Mouse (Mus musculus): ENCODE results near the gene I830077J02Rik.

I830077J02Rik gene

DNA sequence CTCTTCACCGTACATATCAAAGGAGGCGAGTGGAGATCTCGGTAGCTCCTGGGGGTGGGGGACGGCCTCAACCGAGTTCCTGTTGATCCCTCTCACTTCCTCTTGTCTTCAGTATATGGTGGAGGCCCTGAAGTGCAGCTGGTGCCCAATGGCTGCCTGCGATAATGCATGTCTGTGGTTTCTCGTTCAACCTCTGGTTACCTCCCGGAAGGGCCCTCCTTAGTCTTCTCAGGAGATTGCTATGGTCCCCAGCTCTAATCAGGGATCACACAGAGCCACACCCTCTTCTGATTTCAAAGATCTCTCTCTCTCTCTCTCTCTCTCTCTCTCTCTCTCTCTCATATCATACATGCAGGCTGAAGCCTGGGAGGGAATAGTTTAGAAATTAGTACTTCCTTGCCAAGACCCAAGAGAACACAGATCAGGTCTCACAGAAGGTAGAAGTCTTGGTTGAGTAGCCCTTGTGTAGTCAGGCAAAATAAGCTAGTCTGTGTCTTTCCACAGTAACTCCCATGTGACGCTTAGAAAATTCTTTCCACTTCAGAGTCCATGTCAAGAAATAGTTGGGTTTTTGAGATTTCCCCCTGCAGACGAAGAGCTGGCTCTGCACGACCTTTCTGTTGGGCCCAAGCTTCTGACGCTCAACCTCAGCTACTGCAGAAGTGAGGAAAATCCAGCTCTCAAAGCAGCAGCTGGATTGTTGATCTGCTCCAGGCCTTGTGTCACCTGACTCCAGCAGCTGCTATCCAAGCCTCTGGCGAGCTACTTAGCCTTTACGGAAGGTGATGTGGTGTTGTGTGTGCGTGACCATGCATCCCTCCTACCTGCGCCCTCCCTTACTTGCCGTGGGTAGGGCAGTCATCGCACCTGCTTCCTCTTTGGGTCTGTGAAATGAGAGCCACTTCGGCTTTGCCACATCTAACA, 39.6 kb downstream of the I830077J02Rik start:
- DNase-seq, result no peak

DNA sequence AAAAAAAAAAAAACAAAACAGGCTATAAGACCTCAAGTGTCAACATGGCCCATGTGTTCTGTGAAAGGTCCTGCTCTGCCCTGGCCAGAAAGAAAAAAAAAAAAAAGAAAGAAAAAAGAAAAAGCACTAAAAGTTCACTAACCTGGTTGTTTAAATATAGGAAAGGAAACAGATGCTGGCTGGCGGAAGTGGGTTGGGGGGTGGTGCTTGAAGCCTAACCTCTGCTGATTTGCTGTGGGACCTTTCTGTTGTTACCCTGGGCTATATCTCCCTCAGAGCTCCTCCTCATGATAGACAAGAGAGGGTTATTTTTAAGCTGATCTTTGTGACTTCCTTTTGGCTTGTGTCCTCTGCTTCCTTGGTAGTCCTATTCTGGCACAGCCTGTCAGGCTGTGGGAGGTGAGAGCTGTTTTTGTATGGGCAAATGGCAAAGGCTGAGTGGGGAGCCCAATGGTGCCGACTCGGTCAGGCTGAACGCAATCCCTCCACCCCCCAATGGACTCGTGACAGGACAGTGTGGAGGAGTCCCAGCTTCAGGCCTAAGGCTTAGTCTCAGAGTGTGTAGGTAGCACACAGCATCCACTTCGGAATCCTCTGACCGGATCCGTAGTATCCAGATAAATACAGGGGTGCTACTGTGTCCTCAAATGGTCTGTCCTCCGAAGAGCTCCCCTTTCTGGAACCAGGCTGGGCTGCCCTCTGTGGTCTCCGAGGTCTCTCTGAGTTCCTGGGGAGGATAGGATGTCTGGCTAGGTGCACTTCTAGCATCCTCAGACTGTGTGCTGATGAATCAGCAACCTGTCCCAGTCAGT, 40.5 kb downstream of the I830077J02Rik start:
- no peak for DNase-seq

DNA sequence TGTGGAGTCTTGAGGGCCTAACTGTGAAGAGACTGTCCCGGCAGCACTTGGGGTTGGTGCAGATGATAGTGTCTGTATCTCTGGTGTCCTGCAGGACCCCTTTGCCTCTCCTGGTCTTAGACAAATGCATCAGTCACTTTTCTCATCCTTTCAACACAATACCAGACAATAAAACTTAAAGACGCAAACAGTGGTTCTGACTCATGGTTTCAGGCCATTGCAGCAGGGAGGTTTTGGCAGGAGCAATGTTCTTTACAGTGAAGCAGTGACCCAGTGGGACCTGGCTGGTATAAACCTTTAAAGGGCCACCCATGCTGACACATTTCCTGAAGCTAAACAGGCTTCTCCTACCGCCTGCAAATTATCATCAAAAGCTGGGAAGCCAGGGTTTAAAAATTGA, 41.3 kb downstream of the I830077J02Rik start:
- no peak for DNase-seq

DNA sequence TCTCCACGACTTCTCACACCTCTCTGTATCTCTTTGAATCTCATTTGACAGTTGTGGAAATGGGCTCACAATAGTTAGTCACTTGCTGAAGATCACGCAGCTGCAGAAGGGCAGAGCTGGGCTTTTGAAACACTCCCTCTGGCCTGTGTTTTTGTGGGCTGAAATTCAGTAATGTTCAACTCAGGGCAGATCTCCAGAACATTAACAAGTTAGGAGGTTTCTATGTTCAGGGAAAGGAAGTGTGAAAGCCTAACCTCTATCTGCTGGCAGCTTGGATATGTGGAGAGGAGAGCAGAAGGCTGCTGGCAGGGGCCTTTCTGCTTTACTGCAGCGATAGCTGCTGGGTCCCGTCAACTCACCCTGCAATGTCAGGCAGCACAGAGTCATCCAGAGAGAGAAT, 42.2 kb downstream of the I830077J02Rik start:
- DNase-seq, result no peak

DNA sequence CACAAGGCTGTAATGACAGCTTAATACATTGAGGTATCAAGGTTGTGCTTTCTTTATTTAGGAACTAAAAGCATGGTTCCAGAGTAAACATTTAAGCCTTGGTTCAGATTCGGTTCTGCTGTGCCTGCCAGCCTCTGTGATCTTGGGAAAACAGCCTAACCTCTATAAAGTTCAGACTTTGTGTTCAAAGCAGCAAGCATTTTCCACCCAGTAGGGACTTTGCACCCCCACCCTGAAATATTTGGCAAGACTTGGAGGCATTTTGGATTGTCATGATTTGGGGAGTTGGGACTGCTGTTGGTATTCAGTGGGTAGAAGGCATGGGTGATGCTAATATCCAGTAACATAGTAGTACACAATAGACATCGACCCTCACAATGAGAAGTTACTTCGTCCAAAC, 43.5 kb downstream of the I830077J02Rik start:
- DNase-seq, result no peak

DNA sequence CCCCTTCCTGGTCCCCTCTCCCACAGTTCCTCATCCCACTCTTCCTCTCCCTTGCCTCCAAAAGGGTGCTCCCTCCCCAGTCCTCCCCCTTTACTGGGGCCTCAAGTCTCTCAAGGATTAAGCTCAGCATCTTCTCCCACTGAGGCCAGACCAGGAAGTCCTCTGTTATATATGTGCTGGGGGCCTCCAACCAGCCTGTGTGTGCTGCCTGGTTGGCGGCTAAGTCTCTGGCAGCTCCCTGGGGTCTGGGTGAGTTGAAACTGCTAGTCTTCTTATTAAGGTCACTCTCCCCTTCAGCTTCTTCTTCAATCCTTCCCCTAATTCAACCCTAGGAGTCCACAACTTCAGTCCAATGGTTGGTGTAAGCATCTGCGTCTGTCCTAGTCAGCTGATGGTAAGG, 49.4 kb downstream of the I830077J02Rik start:
- no peak for DNase-seq

DNA sequence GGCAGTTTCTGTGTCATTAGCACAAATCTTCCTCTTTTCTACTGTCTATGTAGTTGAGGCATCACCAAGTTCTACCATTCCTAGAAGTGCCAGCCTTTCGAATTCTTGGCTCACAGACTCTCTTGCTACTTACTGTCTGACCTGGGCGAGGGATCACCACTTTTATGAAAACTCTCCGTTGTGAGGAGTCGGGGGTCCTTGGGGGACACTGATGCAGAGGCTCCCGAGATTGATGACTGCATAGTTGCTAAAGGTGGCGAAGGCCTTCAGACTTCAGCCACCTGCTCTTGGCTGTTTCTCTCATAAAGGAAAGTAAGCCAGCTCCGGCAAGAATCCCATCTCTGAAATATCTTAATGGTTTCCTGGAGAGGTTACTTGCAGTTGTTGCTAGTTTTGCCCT, 50.4 kb downstream of the I830077J02Rik start:
- DNase-seq, result no peak

DNA sequence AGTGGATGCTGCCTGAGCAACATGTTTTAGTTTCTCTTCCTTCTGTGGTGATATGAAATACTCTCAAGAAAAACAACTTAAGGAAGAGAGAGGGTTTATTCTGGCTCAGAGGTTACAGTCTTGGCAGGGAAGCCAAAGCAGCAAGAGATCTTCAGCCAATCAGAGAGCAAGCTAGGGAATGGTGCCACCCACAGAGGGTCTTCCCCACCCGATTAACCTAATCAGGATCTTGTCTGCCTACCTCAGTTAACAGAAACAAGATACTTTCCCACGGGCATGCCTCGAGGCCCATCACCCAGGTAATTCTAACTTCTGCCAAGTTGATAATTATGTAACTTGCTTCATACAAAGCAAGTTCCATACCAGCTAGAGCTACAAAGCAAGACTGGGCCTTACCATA, 52.0 kb downstream of the I830077J02Rik start:
- no peak for DNase-seq

DNA sequence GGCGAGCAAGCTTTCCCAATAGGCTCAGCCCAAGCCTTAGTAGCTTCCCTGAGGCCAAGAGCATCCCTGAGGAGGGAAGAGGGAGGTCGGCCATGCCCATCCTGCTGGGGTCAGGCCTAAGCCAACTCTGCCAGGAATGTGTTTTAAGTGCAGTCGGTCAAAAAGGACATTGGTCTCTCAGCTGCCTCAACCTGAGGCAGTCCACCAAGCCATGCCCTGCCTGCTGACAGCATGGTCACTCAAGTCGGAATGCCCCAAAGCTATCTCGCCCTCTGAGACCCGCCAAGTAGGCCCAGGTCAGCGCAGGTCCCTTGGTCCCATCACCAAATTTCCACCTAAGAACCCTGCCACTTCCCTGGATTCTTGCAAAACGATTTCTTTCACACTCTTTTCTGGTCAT, 53.7 kb downstream of the I830077J02Rik start:
- no peak for DNase-seq

DNA sequence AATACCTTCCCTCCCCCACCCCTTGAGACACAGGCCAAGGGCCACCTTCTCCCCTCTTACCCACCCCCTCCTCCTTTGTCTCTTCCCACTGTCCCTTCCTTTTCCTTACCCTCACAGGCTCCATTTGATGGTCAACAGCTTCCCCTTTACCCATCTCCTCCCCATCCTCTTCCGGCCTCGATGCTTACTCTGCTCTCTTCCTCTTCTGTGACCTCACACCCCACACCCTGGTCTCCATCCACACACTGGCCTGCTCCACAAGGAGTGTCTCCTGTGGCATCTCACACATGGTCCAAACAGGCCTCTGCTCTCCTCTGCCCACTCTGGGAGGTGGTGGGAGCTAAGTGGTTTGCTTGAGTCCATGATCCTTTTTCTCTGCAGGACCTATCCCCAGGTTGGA, 54.5 kb downstream of the I830077J02Rik start:
- no peak for DNase-seq

DNA sequence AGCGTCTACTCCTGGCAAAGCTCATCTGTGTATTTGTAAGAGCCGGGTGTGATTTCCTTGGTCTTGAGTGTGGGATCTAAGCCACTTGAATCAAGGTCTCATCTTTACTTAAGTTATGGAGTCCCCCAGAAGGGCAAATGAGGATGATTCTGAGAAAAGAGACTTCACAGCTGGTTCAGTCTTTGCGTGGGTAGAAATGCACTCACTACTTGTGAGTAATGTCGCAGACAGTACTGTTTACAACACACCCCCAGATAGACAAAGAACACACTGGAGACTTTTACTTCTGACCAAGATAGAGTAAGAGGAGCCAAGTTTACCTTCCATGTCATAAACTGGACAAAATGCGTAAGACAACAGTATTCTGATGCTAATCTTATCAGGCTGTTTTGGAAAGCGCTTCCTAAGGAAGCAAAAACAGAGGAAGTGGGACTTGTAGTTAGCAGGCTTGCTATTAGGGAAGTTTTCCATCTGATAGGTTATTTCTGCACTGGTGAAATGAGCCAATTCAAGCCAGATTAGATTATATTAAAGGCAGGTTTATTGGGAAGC, 55.1 kb downstream of the I830077J02Rik start:
- DNase-seq, result no peak

DNA sequence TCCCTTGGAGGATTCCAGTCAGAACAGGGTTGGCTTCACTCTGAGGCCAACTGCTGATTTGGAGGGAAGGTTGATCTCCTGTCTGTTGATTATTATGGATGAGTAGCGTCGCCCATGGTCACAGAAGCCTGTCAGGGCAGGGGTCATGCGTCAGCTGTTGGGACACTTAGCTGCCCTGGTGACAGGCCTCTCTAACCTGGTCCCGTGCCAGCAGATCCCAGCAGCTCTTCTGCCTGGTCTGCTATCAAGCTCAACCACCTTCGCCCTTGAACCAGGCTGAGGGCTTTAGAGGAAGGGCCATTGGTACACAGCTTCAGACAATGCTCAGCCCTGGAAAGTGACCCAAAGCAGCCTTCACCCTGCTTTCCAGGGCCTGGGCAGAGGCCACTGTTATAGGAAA, 56.4 kb downstream of the I830077J02Rik start:
- DNase-seq, result no peak
